Mouse (Mus musculus) gastrocnemius, postnatal 36 days (tissue): ENCODE data around the gene Pbx3. TPM values are rescaled to one million over a fixed set of nuclear protein-coding genes. Genes with fewer than 3 reads are reported as not detected.

ENCODE experiments used
- DNase-seq, 2 experiments: peaks; one replicate each; pipeline ENCODE4 v3.0.0; 2022
- intact Hi-C: fragments of 180-260 bp; cut with DNase I; formaldehyde crosslinking; loops from one replicate; pipeline ENCODE4 v1.15.1; 2025
- total RNA-seq, 2 experiments: library from RNA; stranded (reverse); gene quantifications; 2 replicates each; pipeline ENCODE4 v1.2.3; 2021

The Pbx3 gene
- total RNA-seq, 2 experiments from 2014 or later = 2.7 to 3.2 TPM

DNA sequence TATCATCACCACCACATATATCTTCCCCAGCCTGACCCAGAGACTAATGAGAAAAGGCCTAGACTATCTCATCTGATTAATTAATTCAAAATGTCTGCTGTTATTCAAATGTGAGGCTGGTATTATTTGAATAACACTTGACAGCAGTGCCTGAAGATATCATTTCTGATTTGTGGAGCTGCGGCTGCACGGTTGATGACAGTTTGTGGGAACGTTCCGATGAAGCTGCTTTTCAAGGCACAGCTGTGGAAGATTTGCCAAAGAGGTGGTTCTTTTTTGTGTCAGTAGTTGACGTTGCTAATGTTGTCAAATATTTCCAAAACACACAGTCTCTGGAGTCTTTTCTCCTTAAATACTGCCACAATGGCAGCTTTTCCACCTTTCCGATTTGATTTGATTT lies 25.8 kb downstream of the Pbx3 start:
- intact Hi-C loops = no loop called here
- no peak for DNase-seq

DNA sequence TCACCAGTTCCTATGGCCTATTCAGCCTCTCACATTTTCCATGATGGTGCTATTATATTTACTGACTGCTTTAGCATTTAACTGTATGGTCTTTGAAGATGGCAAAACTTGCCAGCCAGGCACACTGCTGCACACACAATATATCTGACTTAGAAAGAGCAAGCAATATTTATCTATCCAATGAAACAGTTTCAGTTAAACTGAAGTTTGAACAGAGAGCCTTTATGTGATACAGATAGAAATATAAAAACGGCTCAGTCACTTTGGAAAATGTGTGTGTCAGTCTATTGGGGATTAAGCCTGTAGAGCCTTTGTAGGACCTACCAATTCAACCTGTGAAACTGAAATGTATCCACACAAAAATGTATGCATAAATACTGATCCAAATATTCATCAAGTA lies 74.3 kb downstream of the Pbx3 start:
- intact Hi-C loops = no loop called here
- DNase-seq = no peak

DNA sequence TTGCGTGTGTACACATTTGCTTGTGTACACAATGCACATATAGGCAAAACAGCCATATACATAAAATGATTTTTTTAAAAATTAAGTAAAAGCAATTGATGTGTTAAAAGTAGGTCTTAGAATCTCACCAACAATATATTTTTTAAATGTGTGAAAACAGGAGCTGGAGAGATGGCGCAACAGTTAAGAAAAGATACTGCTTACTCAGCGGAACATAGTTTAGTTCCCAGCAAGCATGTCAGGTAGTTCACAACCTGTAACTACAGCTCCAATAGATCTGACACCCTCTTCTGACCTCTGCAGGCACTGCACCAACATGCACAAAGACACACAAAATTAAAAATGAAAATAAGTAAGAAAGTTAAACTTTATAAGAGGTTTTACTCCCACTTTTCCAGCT lies 74.7 kb downstream of the Pbx3 start:
- no peak for DNase-seq
- intact Hi-C loops = no loop called here

DNA sequence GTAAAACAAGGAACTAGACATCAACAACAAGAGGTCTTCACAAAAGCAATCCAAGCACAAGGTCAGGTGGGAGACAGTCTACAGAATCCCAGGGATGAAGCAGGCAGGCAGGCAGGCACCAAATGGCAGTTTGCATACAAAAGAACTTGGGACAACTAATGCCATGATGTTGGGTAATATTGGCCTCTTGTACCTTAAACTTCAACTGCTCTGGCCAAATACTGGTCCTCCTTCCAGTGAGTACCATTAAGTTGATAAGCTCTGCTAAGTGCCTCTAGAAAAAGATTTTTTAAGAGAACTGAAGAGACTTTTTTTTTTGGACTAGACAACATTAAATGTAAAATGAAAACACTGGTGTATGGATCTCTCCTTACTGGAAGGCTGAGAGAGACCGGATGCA lies 83.2 kb downstream of the Pbx3 start:
- intact Hi-C loops = no loop called here

DNA sequence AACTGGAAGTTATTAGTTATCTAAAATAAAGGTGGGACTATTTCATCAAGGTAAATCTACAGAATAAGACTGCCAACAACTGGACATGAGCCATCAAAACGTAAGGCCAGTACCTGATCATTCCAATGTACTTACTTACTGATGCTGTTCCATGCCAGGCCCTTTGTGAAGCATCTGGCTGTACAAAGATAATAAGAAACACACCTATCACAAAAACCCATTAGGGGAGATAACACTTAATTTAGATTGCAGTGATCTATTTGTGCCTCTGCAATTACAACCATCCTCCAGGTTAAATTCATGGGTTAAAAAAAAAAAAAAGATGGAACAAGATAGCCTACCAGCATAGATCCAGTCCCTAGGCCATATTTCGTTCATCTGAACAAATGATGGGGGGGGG lies 88.7 kb downstream of the Pbx3 start:
- intact Hi-C loops = no loop called here
- no peak for DNase-seq

More for the DNA sequence above, 83.2 kb downstream of the Pbx3 start:
- no peak for DNase-seq

DNA sequence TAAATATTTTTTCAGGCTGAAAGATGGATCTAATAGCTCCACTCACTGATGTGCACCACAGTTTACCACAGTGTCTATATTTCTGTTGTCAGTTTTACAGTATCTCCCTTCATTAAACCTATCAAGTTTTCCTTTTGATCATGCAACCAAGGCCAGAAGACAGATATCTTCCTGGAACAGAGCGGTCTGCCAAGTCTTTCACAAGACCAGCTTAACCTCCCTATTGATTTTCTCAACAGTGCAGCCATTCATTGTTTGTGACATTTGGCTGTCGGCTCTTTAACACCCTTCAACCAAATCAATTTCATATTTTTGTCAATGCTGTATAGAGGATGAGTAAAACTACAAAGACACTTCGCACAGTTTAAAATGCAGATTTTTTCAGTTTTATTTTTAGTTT lies 91.9 kb downstream of the Pbx3 start:
- DNase-seq = no peak
- intact Hi-C loops = no loop called here

DNA sequence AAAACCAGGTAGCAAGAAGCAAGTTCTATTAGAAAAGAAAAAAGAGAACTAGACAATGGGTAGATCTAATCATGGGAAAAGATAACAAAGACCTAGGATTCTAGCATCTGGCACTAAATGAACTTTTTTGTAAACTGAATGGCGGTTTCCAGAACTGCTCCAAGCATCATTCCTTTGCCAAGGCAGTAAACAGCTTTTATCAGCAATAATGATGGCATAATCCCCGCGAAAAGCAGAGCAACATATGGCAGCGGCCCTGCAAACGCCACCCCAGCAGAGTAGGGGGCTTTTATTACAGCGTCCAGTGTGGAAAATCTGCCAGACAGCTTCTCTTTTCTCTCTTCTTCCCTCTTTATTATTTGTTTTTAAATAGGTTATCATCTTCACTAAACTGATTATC lies 93.2 kb downstream of the Pbx3 start:
- DNase-seq = no peak
- intact Hi-C loops = no loop called here

DNA sequence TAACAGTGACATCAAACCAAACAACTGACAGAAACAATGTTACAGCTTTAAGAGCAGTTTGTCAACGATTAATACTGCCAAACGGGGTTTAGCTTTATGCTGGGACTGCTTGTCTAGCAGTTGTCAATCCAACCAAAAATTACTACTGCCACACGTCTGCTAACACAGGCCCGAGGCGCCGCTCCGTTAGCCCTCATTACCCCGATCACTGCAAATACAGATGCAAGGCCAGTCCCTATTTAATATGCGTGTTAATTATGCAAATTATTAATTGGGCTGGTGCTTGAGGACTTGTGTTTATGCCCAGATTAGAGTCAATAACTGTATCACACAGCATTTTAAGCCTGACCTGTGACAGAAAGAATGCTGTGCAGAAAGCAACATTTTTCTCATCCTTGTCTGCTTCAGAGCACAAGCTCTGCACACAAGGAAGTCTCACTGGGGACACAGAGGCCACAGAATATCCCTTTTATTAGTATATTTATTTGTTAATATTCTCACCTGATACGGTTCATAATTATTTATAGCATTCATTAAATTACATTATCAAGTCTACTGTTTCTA lies 97.2 kb downstream of the Pbx3 start:
- intact Hi-C loops = no loop called here
- no peak for DNase-seq

DNA sequence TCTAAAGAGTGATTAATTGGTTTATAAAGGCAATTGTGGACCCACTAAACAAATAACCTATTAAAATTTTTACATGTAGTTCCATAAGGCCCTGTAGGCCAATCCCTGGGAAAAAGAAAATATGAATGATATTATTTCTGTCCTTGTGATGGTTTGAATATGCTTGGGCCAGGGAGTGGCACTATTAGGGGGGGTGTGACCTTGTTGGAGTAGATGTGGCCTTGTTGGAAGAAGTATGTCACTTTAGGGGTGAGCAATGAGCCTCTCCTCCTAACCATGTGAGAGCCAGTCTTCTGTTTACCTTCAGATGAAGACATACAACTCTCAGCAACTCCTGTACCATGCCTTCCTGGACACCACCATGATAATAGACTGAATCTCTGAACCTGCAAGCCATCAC lies 110.9 kb downstream of the Pbx3 start:
- intact Hi-C loops = no loop called here
- DNase-seq = no peak

DNA sequence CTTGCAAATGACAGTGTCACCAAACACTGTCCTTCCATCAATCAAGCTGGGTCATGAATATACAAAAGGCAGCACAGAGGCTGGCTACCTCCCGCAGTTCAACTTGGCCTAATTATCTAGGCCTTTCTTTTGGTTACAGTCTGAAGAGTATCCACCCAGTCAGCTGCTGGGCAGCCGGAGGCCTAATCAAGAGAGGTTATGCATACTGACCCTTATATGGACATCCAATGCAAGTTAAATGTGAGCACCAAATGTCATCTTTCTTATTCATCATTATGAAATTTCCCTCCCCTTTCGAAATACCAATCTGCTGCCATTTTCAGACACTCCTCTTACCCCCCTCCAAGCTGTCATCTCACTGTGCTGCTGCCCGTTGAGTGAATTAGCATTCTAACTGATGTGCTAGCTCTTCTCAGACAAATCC lies 112.3 kb downstream of the Pbx3 start:
- intact Hi-C loops = no loop called here

DNA sequence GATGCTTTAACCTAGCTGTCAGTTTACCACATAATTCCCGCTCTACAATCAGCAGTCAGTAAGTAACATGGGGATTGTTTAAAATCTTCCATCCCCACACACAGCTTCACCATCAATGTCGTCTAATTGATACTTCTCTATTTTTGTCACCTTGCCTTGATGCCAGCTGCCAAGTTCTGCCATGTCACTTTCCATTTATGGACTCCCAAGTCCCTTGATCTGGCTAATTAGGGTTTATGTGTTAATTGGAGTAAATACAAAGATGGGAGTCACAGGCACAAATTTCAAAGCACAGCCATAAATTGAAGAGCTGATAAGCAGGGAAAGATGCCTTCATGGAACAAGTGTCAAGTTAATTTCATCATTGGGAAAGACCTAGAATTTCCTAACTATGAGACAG lies 114.7 kb downstream of the Pbx3 start:
- intact Hi-C loops = no loop called here
- DNase-seq = no peak

More for the DNA sequence above, 112.3 kb downstream of the Pbx3 start:
- no peak for DNase-seq

DNA sequence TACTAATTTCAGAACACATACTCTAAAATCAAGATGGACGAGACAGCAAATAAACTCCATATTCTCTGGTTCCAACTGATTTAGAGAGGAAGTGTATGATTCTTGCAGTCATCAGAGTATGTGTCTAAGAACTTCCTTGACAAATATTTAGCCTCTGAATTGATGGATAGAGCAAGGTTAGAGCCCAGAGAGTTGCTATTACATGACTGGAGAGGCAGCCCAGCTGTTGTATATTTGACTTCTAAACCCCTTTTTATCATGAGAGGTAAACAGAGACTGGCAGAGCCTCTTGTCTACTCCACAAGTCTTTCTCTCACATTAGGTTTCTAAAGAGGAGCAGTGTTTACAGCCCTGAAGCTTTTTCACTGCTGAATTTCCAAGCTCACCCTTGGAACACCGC lies 115.3 kb downstream of the Pbx3 start:
- intact Hi-C loops = no loop called here
- DNase-seq = no peak

DNA sequence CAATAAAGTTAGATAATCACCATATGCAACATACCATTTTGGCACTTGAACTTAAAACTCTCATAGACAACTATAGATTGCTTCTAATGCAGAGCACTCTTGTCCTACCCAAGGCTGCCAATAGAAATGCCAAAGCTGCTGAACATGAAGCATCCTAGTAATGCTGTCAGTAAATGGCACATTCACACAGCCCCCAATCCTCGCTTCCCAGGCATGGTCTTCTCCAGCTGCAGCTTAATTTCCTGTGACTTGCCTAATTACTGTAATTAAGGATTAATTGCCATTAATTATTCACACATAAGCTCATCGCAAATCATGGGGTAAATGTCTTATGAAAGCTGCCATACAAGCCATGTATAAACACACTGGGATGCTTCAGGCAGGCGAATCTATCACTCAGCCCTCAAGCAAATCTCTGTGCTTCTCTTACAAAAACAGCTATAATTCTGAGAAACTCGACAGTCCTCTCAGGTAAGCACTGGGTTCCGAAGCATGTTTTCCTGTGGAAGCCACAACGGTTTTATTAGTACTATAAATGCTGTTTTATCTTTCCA lies 116.9 kb downstream of the Pbx3 start:
- intact Hi-C loops = no loop called here
- no peak for DNase-seq

DNA sequence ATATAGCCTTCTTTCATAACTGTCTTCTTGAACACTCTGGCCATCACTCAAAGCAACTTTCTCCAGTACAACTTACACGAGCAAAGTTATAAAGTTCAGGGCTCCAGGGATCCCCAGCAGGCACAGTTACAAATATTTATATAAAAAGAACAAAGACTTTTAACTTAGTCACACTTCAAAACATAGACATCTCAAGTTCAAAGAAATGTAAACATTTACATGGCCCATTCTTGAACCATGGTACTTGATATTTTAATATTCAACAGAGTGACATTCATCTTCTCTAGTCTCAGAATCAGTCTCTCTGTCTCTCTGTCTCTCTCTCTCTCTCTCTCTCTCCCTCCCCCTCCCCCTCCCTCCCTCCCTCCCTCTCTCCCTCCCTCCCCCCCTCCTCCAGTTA lies 119.3 kb downstream of the Pbx3 start:
- DNase-seq = no peak
- intact Hi-C loops = no loop called here

DNA sequence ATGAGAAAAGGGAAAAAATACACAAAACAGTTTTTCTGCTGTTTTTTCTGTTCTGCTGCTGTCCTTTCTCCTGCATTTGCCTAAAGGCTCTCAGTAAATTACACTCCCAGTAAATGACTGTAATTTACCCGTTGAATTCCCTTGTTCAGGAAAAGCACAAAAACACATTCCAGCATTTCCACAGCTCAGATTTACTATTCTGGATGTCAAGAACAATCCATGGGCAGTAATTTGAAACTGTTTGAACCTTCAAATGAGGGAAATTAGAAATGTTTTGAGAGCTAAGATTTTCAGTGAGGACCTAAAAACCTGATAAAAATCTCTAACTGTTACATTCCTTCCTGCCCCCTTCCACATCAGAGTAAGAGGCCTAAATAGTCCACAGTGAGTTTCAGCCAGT lies 119.8 kb downstream of the Pbx3 start:
- intact Hi-C loops = no loop called here
- DNase-seq = no peak

DNA sequence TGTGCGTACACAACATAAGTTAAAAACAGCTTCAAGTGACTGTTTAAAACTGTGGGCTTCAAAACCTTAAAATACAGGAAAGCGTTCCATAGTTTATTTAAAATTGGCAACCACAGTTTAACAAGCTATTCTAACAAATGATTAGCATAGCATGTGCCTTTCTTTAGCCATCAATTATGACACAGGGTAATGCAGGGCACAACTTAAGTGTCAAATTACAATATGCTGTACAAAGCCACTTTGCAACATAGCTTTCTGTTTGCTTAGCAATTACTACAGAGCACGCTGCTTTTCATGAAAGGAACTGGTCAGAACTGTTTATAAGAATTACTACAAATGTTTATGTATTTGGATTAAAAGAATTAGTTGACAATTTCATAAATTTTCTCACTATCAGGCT lies 120.7 kb downstream of the Pbx3 start:
- intact Hi-C loops = no loop called here
- no peak for DNase-seq

DNA sequence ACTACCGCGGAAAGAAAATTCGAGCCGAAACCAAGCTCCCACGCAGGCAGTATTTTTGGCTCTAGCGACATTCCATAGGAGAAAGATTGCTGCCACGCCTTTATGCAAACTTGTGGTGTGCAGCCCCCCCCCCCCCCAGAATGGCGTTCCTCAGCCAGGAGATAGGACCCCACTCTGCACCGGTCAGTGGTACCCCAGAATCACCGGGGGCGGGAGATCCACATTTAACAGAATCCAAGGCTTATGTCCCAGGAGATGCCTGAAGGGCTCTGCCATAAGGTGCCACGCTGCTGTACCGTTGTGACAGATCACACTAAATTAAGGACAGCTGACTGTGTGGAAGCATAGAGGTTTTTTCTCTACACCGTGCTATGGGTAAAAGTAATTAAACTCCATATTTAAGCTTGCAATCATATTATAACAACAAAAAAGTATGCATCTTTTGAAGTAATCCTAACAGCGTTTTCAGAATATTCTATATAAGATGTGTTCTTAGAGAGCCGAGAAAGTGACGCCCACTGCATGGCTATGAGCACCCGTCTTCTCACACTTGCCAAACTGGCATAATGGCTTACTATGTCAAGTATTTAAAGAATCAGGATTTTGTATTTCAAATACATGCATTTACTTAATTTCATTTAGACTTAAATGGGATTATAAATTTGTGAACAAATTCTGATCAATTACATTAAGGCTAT lies 122.8 kb downstream of the Pbx3 start:
- intact Hi-C loops = no loop called here
- DNase-seq = no peak

DNA sequence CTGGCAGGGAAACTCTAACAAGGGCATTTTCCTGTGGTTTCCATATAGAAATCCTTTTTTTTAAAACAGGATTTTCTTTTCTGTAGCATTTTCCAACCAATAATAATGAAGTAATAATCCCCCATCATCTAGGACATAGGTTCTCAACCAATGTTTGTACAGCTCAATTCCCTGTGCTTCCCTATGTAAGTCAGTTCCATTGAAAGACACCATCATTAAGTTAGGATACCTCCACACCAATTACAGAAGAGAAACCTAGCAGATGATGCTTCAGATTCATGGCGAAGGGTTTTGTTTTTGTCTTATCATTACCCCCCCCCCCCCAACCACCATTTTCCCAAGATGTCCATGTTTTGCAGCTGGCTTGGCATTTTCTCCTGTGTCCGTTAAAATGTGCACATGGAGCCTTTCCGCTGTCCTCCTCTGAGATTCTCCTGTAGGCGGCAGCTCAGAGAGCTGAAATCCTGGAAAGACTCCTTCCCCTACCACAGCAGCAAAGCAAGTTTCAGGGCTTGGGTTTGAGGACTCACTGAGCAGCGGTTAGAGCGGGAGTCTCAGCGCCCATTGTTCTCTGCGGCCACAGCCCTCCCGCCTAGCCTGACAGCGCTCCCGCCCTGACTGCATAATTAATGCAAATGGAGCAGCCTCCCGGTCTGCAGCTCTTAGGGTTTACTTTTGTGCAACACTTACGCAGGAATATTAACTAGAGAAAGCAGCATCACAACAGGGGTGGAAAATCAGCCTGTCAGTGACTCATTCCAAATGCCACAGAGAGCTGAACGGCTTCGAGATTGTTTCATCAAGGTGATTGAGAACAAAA lies 123.6 kb downstream of the Pbx3 start:
- peak; percentile 7 to 19 for DNase-seq
- intact Hi-C loops = no loop called here

DNA sequence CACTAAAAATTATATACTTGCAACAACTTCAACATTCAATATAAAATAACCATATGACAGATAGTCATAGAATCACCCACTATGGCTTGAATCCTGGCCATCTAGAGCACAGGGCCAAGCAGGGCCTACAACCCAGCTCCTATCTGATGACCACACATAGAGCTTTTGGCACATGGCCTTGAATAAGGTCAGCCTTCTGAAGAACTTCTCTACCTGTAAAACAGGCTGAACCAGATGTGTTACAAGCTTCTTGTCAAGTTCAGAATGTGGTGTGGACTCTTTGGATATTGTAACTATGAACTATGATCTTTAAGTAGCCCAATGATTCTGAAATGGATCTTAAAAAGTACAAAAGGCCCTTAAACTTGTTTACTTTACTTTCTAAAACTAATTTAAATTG lies 132.1 kb downstream of the Pbx3 start:
- no peak for DNase-seq
- intact Hi-C loops = no loop called here

DNA sequence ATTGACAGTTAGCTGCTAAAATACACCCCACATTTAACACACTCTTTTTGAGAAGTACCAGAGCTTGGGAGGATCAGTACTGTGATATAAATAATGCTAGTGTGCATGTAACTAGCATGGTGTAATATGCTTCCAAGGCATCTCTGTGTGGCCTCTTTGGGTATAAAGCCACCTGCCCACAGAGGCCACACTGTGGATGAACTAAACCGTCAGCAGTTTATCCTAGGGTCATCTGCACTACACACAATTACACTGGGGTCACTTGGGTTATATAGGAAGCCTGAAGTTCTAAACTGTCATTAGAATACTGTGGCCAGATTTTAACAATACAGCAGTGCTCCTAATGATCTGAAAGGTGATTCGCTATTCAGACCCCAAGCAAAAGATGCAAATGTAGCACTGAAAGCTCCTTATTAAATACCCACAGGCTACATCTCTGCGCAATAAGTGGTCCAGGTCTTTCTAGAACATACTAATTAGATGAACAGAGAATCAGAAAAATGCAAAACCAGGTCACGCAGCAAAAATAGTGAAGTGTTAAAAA lies 133.6 kb downstream of the Pbx3 start:
- no peak for DNase-seq
- intact Hi-C loops = no loop called here

DNA sequence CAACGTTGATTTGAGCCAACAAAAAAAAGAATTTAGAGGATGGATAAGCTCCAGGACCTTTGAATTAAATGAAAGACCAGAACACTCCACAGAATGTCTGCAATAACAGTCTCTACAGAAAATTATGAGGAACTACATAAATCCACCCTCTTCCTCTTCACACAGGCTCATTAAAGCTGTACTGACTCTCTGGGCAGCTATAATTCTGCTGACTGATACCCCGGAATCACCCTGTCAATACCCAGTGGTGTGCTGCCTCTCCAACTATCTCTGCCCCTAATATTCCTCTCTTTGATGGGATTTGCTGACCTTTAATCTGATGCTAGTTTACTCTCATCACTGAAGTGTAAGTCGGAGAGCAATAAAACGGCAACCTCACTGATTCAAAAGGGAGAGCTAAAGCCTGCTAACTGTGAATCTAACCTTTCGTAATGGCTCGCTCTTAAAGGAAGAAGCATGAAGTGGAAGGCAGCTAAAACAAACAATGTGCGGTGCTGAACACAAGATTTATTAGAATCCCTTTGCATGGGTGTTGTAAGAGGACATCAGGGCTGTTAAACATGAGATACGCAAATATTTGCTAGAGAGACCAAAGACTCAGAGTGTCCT lies 137.4 kb downstream of the Pbx3 start:
- intact Hi-C loops = no loop called here
- DNase-seq = no peak
